Mouse (Mus musculus): ENCODE data around the gene Foxc2. TPM values are rescaled to one million over a fixed set of nuclear protein-coding genes. Genes with fewer than 3 reads are reported as not detected.
"Not testable (repeated sequence)": the region's sequence is repeated elsewhere in the genome, so short reads cannot be mapped to it uniquely, and the experiment has no call there.

Gene Foxc2
- total RNA-seq, 2 experiments from 2014 or later: 2.0 to 2.2 TPM

- DNase-seq (ENCODE audit: low spot score): no peak
- intact Hi-C loops (cut with DNase I): no loop called here
These were observed 17.1 kb downstream of the Foxc2 start for GRCm38 (mm10) chr8:121132961-121133513.

GRCm38 (mm10) chr8:121134102-121134501 is 18.1 kb downstream of the Foxc2 start:
- no peak for DNase-seq (ENCODE audit: low spot score)
- intact Hi-C loops (cut with DNase I): no loop called here

- no peak for DNase-seq (ENCODE audit: low spot score)
- intact Hi-C loops (cut with DNase I): no loop called here
These were observed 18.5 kb downstream of the Foxc2 start for GRCm38 (mm10) chr8:121134512-121134911.

DNA sequence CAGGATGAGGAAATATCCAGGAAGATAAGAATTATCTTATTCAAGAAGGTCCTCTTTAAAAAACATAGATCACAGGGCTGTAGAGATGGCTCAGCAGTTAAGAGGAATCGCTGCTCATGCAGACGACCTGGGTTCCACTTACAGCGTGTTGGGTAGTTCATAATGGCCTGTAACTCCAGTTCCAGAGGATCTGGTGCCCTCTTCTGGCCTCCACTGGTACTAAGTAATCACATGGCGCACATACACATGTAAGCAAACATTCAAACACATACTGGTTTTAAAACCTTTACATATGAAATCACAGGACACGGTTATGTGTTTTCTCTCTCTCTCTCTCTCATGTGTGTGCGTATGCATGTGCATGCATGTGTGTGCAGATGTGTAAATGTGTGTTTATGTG is 20.9 kb downstream of the Foxc2 start:
- intact Hi-C loops (cut with DNase I): no loop called here

GRCm38 (mm10) chr8:121145457-121146134 is 29.6 kb downstream of the Foxc2 start:
- DNase-seq (ENCODE audit: low spot score); intact Hi-C loops (cut with DNase I): not testable (repeated sequence)

More for the DNA sequence above, 20.9 kb downstream of the Foxc2 start:
- no peak for DNase-seq (ENCODE audit: low spot score)

- DNase-seq (ENCODE audit: low spot score): no peak
- intact Hi-C loops (cut with DNase I): no loop called here
These were observed 32.7 kb downstream of the Foxc2 start for GRCm38 (mm10) chr8:121148573-121149083.

DNA sequence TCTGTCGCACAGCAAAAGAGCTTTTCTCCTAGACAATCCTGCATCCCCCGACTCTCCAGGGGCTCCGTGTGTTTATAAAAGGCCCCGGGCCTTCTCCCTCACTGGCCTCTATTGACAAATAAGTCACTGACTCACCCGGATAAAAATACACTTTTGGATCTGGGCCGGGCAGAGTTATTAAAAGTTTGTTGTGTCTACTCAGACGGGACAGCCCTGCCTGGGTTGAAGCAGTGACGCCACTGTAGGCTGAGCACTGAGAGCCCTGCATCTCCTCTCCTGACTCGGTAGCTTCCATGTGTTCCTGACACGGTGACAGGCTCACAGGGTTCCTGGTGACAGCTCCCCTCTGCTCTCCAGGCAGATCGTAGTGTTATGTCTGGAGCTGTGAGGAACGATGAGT is 36.4 kb downstream of the Foxc2 start:
- intact Hi-C loops (cut with DNase I): no loop called here
- peak; percentile 43 for DNase-seq (ENCODE audit: low spot score)

DNA sequence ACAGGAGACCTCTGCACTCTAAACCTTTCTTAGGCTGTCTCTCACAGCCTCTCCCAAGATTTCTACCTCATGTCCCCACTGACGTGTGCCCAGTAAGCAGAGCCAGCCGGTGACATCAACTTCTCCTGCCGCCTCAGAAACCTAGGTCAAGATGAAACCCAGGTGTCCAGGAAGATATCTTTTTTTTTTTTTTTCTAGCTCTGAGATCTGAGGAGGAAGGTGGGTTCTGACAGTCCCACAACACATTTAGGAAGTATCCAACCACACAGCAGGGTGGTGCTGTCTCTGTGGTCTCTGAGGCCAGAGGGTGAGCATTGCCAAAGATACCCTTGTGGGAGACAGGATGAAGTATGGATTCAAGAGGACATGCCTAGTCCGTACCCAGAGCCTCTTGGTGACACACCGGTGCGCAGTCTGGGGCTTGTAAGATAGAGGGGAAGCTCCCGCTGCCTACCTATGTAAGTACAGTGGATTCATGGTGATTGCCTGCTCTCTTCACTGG is 41.1 kb downstream of the Foxc2 start:
- no peak for DNase-seq (ENCODE audit: low spot score)
- intact Hi-C loops (cut with DNase I): no loop called here

DNA sequence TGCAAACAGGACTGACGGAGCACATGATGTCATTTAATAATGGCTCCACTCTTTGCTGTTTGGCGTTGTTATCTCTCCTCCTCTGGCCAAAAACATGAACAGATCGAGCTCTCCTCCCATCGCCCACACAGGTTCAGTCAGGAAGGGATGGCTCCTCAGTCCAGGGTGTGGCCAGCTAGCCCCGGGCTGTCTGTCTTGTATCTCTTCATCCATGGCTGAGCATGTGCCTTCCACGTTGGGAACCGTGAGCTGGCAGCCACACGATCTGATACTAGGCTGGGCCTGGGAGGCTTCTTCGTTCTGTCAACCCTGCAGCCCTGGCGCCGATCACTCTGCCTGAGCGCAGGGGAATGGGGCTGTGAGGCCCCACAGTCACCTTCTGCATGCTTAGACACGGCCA is 42.8 kb downstream of the Foxc2 start:
- intact Hi-C loops (cut with DNase I): no loop called here
- no peak for DNase-seq (ENCODE audit: low spot score)

- DNase-seq (ENCODE audit: low spot score): no peak
- intact Hi-C loops (cut with DNase I): no loop called here
These were observed 45.5 kb downstream of the Foxc2 start for GRCm38 (mm10) chr8:121161437-121161836.

DNA sequence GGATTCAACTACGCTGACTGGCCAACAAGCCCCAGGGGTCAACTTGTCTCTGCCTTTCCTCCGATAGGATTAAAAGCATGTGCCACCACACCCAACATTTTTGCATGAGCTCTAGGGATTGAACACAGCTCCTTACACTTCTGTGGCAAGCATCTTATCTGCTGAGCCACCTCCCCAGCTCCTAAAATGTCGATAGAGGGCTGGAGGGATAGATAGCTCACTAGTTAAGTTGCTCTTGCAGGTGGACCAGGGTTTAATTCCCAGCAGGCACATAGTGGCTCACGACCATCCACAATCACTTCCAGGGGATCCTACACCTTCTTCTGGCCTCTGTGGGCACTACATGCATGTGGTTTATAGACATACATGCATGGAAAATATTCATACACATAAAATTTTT is 46.4 kb downstream of the Foxc2 start:
- intact Hi-C loops (cut with DNase I): no loop called here

DNA sequence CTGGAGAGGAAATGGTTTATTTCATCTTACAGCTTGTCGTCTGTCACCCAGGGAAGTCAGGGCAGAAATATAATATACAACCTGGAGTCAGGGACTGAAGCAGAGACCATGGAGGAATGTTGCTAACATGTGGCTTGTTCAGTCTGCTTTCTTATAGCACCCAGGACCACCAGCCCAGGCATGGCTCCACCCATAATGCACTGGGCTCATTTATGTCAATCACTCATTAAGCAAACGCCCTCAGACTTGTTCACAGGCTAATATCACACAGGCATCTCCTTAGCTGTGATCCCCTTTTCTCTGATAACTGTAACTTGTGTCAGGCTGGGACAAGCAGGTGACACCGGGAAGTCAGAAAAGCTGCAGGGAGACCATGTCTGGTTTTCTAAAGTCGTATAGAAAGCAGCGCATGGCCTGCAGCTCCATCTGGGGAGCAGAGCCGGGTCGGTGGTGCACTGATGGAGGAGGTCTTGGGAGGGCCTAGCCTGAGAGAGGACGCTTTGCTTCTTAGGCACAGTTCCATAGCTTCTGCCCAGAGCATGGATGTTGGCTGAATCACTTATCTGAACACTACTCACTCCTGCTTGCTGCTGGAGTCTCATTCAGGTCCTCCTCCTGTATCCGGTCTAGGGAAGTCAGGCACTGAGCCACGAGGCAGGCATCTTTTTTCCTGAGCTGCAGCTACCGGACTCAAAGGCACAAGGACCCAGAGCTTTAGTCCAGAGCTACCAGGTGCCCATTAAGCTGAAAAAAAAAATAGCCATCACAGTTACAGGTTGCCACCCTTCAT is 47.1 kb downstream of the Foxc2 start:
- intact Hi-C loops (cut with DNase I): no loop called here
- DNase-seq (ENCODE audit: low spot score): no peak

More for the DNA sequence above, 46.4 kb downstream of the Foxc2 start:
- no peak for DNase-seq (ENCODE audit: low spot score)

GRCm38 (mm10) chr8:121164017-121164469 is 48.1 kb downstream of the Foxc2 start:
- DNase-seq (ENCODE audit: low spot score): no peak
- intact Hi-C loops (cut with DNase I): no loop called here

GRCm38 (mm10) chr8:121168033-121168432 is 52.1 kb downstream of the Foxc2 start:
- intact Hi-C loops (cut with DNase I): no loop called here

More at GRCm38 (mm10) chr8:121168033-121168432, 52.1 kb downstream of the Foxc2 start:
- DNase-seq (ENCODE audit: low spot score): no peak

Small RNA genes lying within 50 kb of the gene (microRNA-seq; reads per million reads assigned to microRNA genes)
- gene Gm27530: not detected

Other genes starting within 250 kb of the Foxc2 start
- under 1 TPM in 1 of 2 experiments, not detected in 1; 0.20 TPM for gene Foxf1, start 31.8 kb upstream of the Foxc2 start, total RNA-seq (2021)
- 10 to 100 TPM; 13.2 to 14.2 TPM for gene Mthfsd, start 7.8 kb upstream of the Foxc2 start, total RNA-seq (2021)
- under 1 TPM in 1 of 2 experiments, not detected in 1; 0.16 TPM for gene Foxl1, start 11.8 kb downstream of the Foxc2 start, total RNA-seq (2021)